Mouse (Mus musculus) ES-E14 (cell line): ENCODE data around the gene Plekhg5. TPM values are rescaled to one million over a fixed set of nuclear protein-coding genes. Genes with fewer than 3 reads are reported as not detected.

Source experiments
- DNase-seq: peaks from one replicate; pipeline ENCODE4 v3.0.0-alpha.2; 2013; ENCODE audit warnings: low read depth, low spot score
- H3K27ac ChIP-seq: 2 replicates; pipeline ENCODE4 v1.5.1; 2012; ENCODE audit warnings: low read depth, mild to moderate bottlenecking, low read length, moderate library complexity, mixed read lengths; ENCODE audit not compliant: poor library complexity, insufficient read depth, severe bottlenecking
- H3K36me3 ChIP-seq: 2 replicates; pipeline ENCODE4 v1.6.1; 2012; ENCODE audit warnings: mild to moderate bottlenecking, low read length, moderate library complexity, mixed read lengths; ENCODE audit not compliant: control insufficient read depth, poor library complexity, insufficient read depth, severe bottlenecking
- H3K4me1 ChIP-seq, 2 experiments: fragments of 150-350 bp in 1 of 2; sonication (generic) in 1 of 2; 2 replicates each; pipeline ENCODE4 v1.6.1; 2012; ENCODE audit warnings: low read length in 2 of 2, mild to moderate bottlenecking in 1 of 2, mixed read lengths in 1 of 2; ENCODE audit not compliant: control insufficient read depth in 2 of 2, insufficient read depth in 2 of 2, poor library complexity in 1 of 2
- H3K4me3 ChIP-seq, 2 experiments: fragments of 150-350 bp in 1 of 2; sonication (generic) in 1 of 2; 2 replicates each; pipeline ENCODE4 v1.5.1; 2012; ENCODE audit warnings: low read length in 2 of 2, low read depth in 1 of 2, mild to moderate bottlenecking in 1 of 2, mixed read lengths in 1 of 2; ENCODE audit not compliant: insufficient read depth in 1 of 2, poor library complexity in 1 of 2, severe bottlenecking in 1 of 2
- H3K9ac ChIP-seq: 2 replicates; pipeline ENCODE4 v1.6.1; 2012; ENCODE audit warnings: low read depth, mild to moderate bottlenecking, low read length, mixed read lengths; ENCODE audit not compliant: poor library complexity, insufficient read depth, severe bottlenecking
- H3K9me3 ChIP-seq: fragments of 150-350 bp; sonication (generic); 2 replicates; pipeline ENCODE4 v1.6.1; 2012; ENCODE audit warnings: low read depth, mild to moderate bottlenecking, low read length; ENCODE audit not compliant: control insufficient read depth, insufficient read depth
- CHD2 ChIP-seq: IDR thresholded peaks from 2 replicates; pipeline ENCODE4 v1.6.1; 2014; ENCODE audit warnings: mild to moderate bottlenecking, low read depth, low read length, inconsistent platforms
- HCFC1 ChIP-seq: IDR thresholded peaks from 2 replicates; pipeline ENCODE4 v1.6.1; 2012; ENCODE audit warnings: low read length, inconsistent platforms, borderline replicate concordance; ENCODE audit not compliant: insufficient read depth
- MAFK ChIP-seq: IDR thresholded peaks from 2 replicates; pipeline ENCODE4 v1.6.1; 2014; ENCODE audit warnings: mild to moderate bottlenecking, low read depth, low read length, inconsistent platforms; ENCODE audit not compliant: insufficient read depth
- ZC3H11A ChIP-seq: IDR thresholded peaks from 2 replicates; pipeline ENCODE4 v1.6.1; 2012; ENCODE audit warnings: low read depth, mild to moderate bottlenecking, inconsistent platforms, low read length, borderline replicate concordance
- ZNF384 ChIP-seq: IDR thresholded peaks from 2 replicates; pipeline ENCODE4 v1.6.1; 2012; ENCODE audit warnings: low read depth, low read length, inconsistent platforms
- in situ Hi-C, 2 experiments: fragments of 600-800 bp; cut with MboI; formaldehyde crosslinking; loops; one replicate each; pipeline ENCODE4 v1.15.1; 2025; ENCODE audit warnings: low sequenced_read_pairs in 2 of 2, inconsistent platforms in 1 of 2; ENCODE audit not compliant: unreplicated experiment in 2 of 2
- total RNA-seq: library from RNA; depleted of rRNA; stranded (reverse); fragments of 300-350 nt; gene quantifications from 2 replicates; pipeline ENCODE4 v1.2.3, GENCODE M21; 2012

Gene Plekhg5
- total RNA-seq, 1 experiment = 37.3 TPM

- no peaks in the 10 kb centered on the region for H3K9me3 ChIP-seq
- H3K36me3 ChIP-seq = peaks cover 20% of the 10 kb centered on the region
- no peak overlapping the region for H3K9ac ChIP-seq
- no peak overlapping the region for H3K4me3 ChIP-seq
- no peak overlapping the region for H3K27ac ChIP-seq
- in situ Hi-C loops = no loop called here
- H3K4me1 ChIP-seq = peaks cover 6 to 27% of the 10 kb centered on the region in 2 experiments; a peak in 3 of 4 replicates
- no peak for DNase-seq
- TF ChIP-seq ZNF384 = no peak
- no peak for TF ChIP-seq MAFK
- no peak for TF ChIP-seq ZC3H11A
- no peak for TF ChIP-seq CHD2
- no peak for TF ChIP-seq HCFC1
Measured at GRCm38 (mm10) chr4:152117538-152117937, 45.2 kb downstream of the Plekhg5 start.

- Histone ChIP-seq H3K9ac (peak overlapping the region; percentile 27; the same call in 1 of the 2 replicates), H3K4me1 (peaks cover 6 to 27% of the 10 kb centered on the region in 2 experiments; a peak in 3 of 4 replicates), H3K9me3 (no peaks in the 10 kb centered on the region), H3K36me3 (peaks cover 6% of the 10 kb centered on the region), H3K4me3 (peak overlapping the region; percentile 46 to 57), H3K27ac (no peak overlapping the region)
- no peak for DNase-seq
- TF ChIP-seq HCFC1 (no peak), MAFK (no peak), CHD2 (no peak), ZC3H11A (peak; percentile 3; the same call in 1 of the 2 replicates)
- in situ Hi-C loops = no loop called here
Measured at GRCm38 (mm10) chr4:152119396-152120292, 47.3 kb downstream of the Plekhg5 start.

GRCm38 (mm10) chr4:152120311-152121182, 48.2 kb downstream of the Plekhg5 start:
- peak overlapping the region; percentile 27; the same call in 1 of the 2 replicates for H3K9ac ChIP-seq
- TF ChIP-seq MAFK (no peak), ZC3H11A (no peak), CHD2 (no peak), ZNF384 (peak; percentile 88)
- H3K4me1 ChIP-seq = peaks cover 5 to 25% of the 10 kb centered on the region in 2 experiments; a peak in 3 of 4 replicates
- in situ Hi-C loops = no loop called here
- no peak overlapping the region for H3K27ac ChIP-seq
- no peaks in the 10 kb centered on the region for H3K9me3 ChIP-seq
- peak overlapping the region; percentile 22 to 57 for H3K4me3 ChIP-seq
- no peaks in the 10 kb centered on the region for H3K36me3 ChIP-seq
- DNase-seq = no peak

- TF ChIP-seq CHD2 (no peak), MAFK (no peak), ZNF384 (no peak), HCFC1 (no peak), ZC3H11A (no peak)
- peaks cover 4 to 25% of the 10 kb centered on the region in 2 experiments; a peak in 3 of 4 replicates for H3K4me1 ChIP-seq
- H3K9me3 ChIP-seq = no peaks in the 10 kb centered on the region
- no peaks in the 10 kb centered on the region for H3K36me3 ChIP-seq
- in situ Hi-C loops = no loop called here
- H3K27ac ChIP-seq = no peak overlapping the region
- 0 out of 2 replicates have a peak overlapping the region, but pooled peaks have one; percentile 27 for H3K9ac ChIP-seq
- H3K4me3 ChIP-seq = peak overlapping the region; percentile 22 to 57
- no peak for DNase-seq
Measured at GRCm38 (mm10) chr4:152121183-152121505, 48.8 kb downstream of the Plekhg5 start.
